Mouse (Mus musculus): ENCODE results near the gene Them7.

GRCm38 (mm10) chr2:105189352-105189751 is 34.8 kb upstream of the Them7 start:
- TF ChIP-seq CTCF (IDR thresholded peaks at IDR 0.05; ENCODE audit: low read depth) (peak; percentile 47), EP300 (IDR thresholded peaks at IDR 0.05; ENCODE audit: low read depth) (no peak)

All from heart, postnatal 0 days (tissue).